Mouse (Mus musculus) liver, postnatal 0 days (tissue): ENCODE data around the gene Gm10643. TPM values are rescaled to one million over a fixed set of nuclear protein-coding genes. Genes with fewer than 3 reads are reported as not detected.

ENCODE experiments used
- ATAC-seq: fragments of 200-750 bp; cut with Nextera tagmentation; 2 replicates; pipeline ENCODE4 v1.8.0; 2017; ENCODE audit warnings: mild to moderate bottlenecking, moderate library complexity
- DNase-seq: peaks from one replicate; pipeline ENCODE4 v3.0.0-alpha.2; 2016
- H3K27ac ChIP-seq: fragments of 300-500 bp; sonication (generic); 2 replicates; pipeline ENCODE4 v1.5.1; 2014; ENCODE audit warnings: antibody characterized with exemption, moderate library complexity, mild to moderate bottlenecking, low read depth
- H3K27me3 ChIP-seq: fragments of 300-500 bp; sonication (generic); 2 replicates; pipeline ENCODE4 v1.6.1; 2014; ENCODE audit warnings: low read length, control low read depth, mixed read lengths; ENCODE audit not compliant: insufficient read depth
- H3K36me3 ChIP-seq: fragments of 300-500 bp; sonication (generic); replicated peaks from 2 replicates; pipeline ENCODE4 v1.6.1; 2014; ENCODE audit warnings: mild to moderate bottlenecking, control low read depth, low read length, moderate library complexity, mixed read lengths; ENCODE audit not compliant: insufficient read depth
- H3K4me1 ChIP-seq: fragments of 300-500 bp; sonication (generic); 2 replicates; pipeline ENCODE4 v1.6.1; 2014; ENCODE audit warnings: antibody characterized with exemption, mild to moderate bottlenecking, control low read depth; ENCODE audit not compliant: insufficient read depth
- H3K4me2 ChIP-seq: fragments of 300-500 bp; sonication (generic); 2 replicates; pipeline ENCODE4 v1.6.1; 2014; ENCODE audit warnings: low read depth, mild to moderate bottlenecking, low read length, moderate library complexity, mixed read lengths
- H3K4me3 ChIP-seq: fragments of 300-500 bp; sonication (generic); 2 replicates; pipeline ENCODE4 v1.5.1; 2014; ENCODE audit warnings: low read depth, low read length
- H3K9ac ChIP-seq: fragments of 300-500 bp; sonication (generic); replicated peaks from 2 replicates; pipeline ENCODE4 v1.6.1; 2014; ENCODE audit warnings: mild to moderate bottlenecking, moderate library complexity
- H3K9me3 ChIP-seq: fragments of 300-500 bp; sonication (generic); 2 replicates; pipeline ENCODE4 v1.6.1; 2016; ENCODE audit warnings: mild to moderate bottlenecking, control low read depth, low read length, mixed read lengths
- CTCF ChIP-seq: sonication (generic); IDR thresholded peaks from 2 replicates; pipeline ENCODE4 v1.5.1; 2016; ENCODE audit warnings: antibody characterized with exemption, low read depth
- EP300 ChIP-seq: IDR thresholded peaks from 2 replicates; pipeline ENCODE4 v1.6.1; 2016; ENCODE audit warnings: antibody characterized with exemption, low read depth, mild to moderate bottlenecking
- WGBS: fragments of 180-500 bp; shearing (Covaris S2); extraction: QIAGEN DNeasy Blood & Tissue Kit; methylation state at CpG from one replicate; pipeline ENCODE4 v1.1.7; 2014; ENCODE audit not compliant: insufficient replicate concordance; 5-methylcytosine and 5-hydroxymethylcytosine counted together
- polyA plus RNA-seq: library from polyadenylated mRNA; unstranded; fragments of >200 nt; fragmentation: Nextera tagmentation; extraction: Ambion mirVana; gene quantifications from 2 replicates; pipeline ENCODE4 v1.2.1, GENCODE M21; 2015

Gene Gm10643
- polyA plus RNA-seq, 1 experiment from 2014 or later: 0.36 TPM

DNA sequence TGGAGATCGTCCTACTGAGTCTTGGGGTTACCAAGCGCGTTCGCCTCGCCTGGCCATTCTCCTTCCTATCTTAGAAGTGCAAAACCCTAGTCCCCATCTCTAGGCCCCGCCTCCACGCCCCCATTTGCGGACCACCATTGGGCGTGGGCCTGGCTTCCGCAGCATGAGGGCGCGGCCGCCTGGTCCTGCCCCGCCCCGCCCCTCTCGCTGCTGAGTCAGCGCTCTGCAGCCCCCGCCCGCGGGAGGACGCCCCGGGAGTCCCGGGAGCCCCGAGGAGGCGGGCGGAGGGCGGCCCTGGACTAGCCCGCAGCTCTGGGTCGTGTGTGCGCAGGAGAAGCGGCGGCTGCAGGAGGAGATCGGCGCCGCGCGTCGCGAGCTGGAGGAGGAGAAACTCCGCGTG lies 39.1 kb downstream of the Gm10643 start:
- ATAC-seq (0 out of 2 replicates have a peak, but pooled peaks have one; percentile 8), DNase-seq (peak; percentile 48)
- Histone ChIP-seq H3K9me3 (no peaks in the 10 kb centered on the region), H3K27me3 (peaks cover 52% of the 10 kb centered on the region), H3K4me1 (peaks cover 4% of the 10 kb centered on the region), H3K27ac (no peak overlapping the region), H3K4me3 (peak overlapping the region; percentile 35), H3K4me2 (peak overlapping the region; percentile 62), H3K36me3 (no peaks in the 10 kb centered on the region), H3K9ac (no peak overlapping the region)
- WGBS: 2% methylated on average over 41 of the region's 41 CpGs
- TF ChIP-seq EP300: no peak
- no peak for TF ChIP-seq CTCF

- no peaks in the 10 kb centered on the region for H3K36me3 ChIP-seq
- peaks cover 61% of the 10 kb centered on the region for H3K27me3 ChIP-seq
- no peak overlapping the region for H3K4me3 ChIP-seq
- no peak overlapping the region for H3K9ac ChIP-seq
- peaks cover 4% of the 10 kb centered on the region for H3K4me1 ChIP-seq
- WGBS: 11% methylated on average over 10 of the region's 10 CpGs
- no peak overlapping the region for H3K4me2 ChIP-seq
- TF ChIP-seq EP300 (no peak), CTCF (peak; percentile 79)
- no peaks in the 10 kb centered on the region for H3K9me3 ChIP-seq
- H3K27ac ChIP-seq: no peak overlapping the region
- DNase-seq (peak; percentile 75), ATAC-seq (no peak)
Observed at GRCm38 (mm10) chr8:84024171-84024570, 40.8 kb downstream of the Gm10643 start.

- 65% methylated on average over 1 of the region's 1 CpGs for whole genome bisulfite sequencing
- TF ChIP-seq CTCF (no peak), EP300 (no peak)
- no peak overlapping the region for H3K27ac ChIP-seq
Observed at GRCm38 (mm10) chr8:84023631-84024030, 41.3 kb downstream of the Gm10643 start.

GRCm38 (mm10) chr8:84023085-84023484 lies 41.9 kb downstream of the Gm10643 start:
- Histone ChIP-seq H3K9me3 (no peaks in the 10 kb centered on the region), H3K36me3 (no peaks in the 10 kb centered on the region), H3K4me1 (peaks cover 4% of the 10 kb centered on the region), H3K9ac (no peak overlapping the region), H3K27ac (no peak overlapping the region), H3K4me2 (no peak overlapping the region), H3K27me3 (peaks cover 55% of the 10 kb centered on the region), H3K4me3 (no peak overlapping the region)
- DNase-seq: no peak
- ATAC-seq: no peak
- no peak for TF ChIP-seq CTCF
- no peak for TF ChIP-seq EP300
- WGBS: 24% methylated on average over 5 of the region's 5 CpGs

More at GRCm38 (mm10) chr8:84023631-84024030, 41.3 kb downstream of the Gm10643 start:
- no peak overlapping the region for H3K9ac ChIP-seq
- H3K27me3 ChIP-seq: peaks cover 61% of the 10 kb centered on the region
- H3K4me1 ChIP-seq: peaks cover 4% of the 10 kb centered on the region
- no peaks in the 10 kb centered on the region for H3K36me3 ChIP-seq
- no peak overlapping the region for H3K4me3 ChIP-seq
- no peak overlapping the region for H3K4me2 ChIP-seq
- DNase-seq: no peak
- no peaks in the 10 kb centered on the region for H3K9me3 ChIP-seq
- ATAC-seq: no peak

DNA sequence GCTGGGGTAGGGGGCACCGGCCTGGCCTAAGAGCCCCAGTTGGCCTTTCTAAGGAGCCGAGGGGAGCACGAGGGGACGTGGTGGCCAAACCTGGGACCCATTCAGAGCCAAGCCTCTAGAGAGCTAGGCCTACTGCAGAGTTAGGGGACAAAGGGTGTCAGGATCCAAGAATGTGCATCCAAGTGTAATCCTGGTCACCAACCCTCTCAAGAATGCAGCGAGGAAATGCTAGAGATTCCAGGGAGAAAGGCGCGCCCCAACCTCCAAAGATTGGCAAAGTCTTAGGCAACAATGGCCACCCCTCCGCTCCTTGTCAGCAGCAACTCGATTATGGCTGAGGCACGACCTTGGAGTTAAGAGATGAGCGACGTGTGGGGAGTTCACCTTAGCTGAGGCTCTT lies 43.4 kb downstream of the Gm10643 start:
- no peaks in the 10 kb centered on the region for H3K36me3 ChIP-seq
- H3K9ac ChIP-seq: no peak overlapping the region
- no peaks in the 10 kb centered on the region for H3K9me3 ChIP-seq
- WGBS: 50% methylated on average over 12 of the region's 12 CpGs
- TF ChIP-seq EP300 (no peak), CTCF (no peak)
- peaks cover 4% of the 10 kb centered on the region for H3K4me1 ChIP-seq
- no peak overlapping the region for H3K4me2 ChIP-seq
- H3K27me3 ChIP-seq: peaks cover 42% of the 10 kb centered on the region
- DNase-seq: no peak
- H3K27ac ChIP-seq: no peak overlapping the region
- no peak overlapping the region for H3K4me3 ChIP-seq
- ATAC-seq: no peak

- Histone ChIP-seq H3K27ac (no peak within 1 kb of the TSS), H3K27me3 (peaks cover 37% of the 10 kb centered on the region), H3K9ac (no peak within 1 kb of the TSS), H3K4me1 (peaks cover 4% of the 10 kb centered on the region), H3K4me2 (no peak within 1 kb of the TSS), H3K9me3 (no peaks in the 10 kb centered on the region), H3K4me3 (no peak within 1 kb of the TSS), H3K36me3 (no peaks in the 10 kb centered on the region)
- no peak for ATAC-seq
- no peak for TF ChIP-seq EP300
- TF ChIP-seq CTCF: no peak
- 24% methylated on average over 18 of the region's 18 CpGs for WGBS
- no peak for DNase-seq
Observed at GRCm38 (mm10) chr8:84021096-84021495, 43.8 kb downstream of the Gm10643 start, which contains the start of gene Palm3. Palm3 (plus strand) TSS chr8:84021471.

GRCm38 (mm10) chr8:84019738-84020137 lies 45.2 kb downstream of the Gm10643 start:
- Histone ChIP-seq H3K4me2 (no peak overlapping the region), H3K4me1 (no peaks in the 10 kb centered on the region), H3K27ac (no peak overlapping the region), H3K9ac (no peak overlapping the region), H3K4me3 (no peak overlapping the region), H3K9me3 (no peaks in the 10 kb centered on the region), H3K27me3 (peaks cover 28% of the 10 kb centered on the region), H3K36me3 (no peaks in the 10 kb centered on the region)
- ATAC-seq: no peak
- no peak for TF ChIP-seq EP300
- no peak for TF ChIP-seq CTCF
- no peak for DNase-seq
- WGBS: 66% methylated on average over 9 of the region's 9 CpGs
